Mouse (Mus musculus) erythroblast, embryonic 14.5 days (primary cell): ENCODE measurements around the gene Gabrb1. TPM values are rescaled to one million over a fixed set of nuclear protein-coding genes. Genes with fewer than 3 reads are reported as not detected.

Experiments used
- H3K27me3 ChIP-seq: 2 replicates; pipeline ENCODE4 v1.6.1; 2012; ENCODE audit warnings: inconsistent platforms; ENCODE audit not compliant: control insufficient read depth
- H3K36me3 ChIP-seq: 2 replicates; pipeline ENCODE4 v1.6.1; 2012; ENCODE audit warnings: mild to moderate bottlenecking, inconsistent platforms; ENCODE audit not compliant: control insufficient read depth
- H3K4me1 ChIP-seq: 2 replicates; pipeline ENCODE4 v1.6.1; 2012; ENCODE audit warnings: inconsistent platforms; ENCODE audit not compliant: control insufficient read depth
- H3K4me3 ChIP-seq: replicated peaks from 2 replicates; pipeline ENCODE3; 2012; ENCODE audit warnings: moderate library complexity, mild to moderate bottlenecking, inconsistent platforms
- H3K9me3 ChIP-seq: 2 replicates; pipeline ENCODE4 v1.6.1; 2012; ENCODE audit warnings: low read length, inconsistent platforms, mixed read lengths; ENCODE audit not compliant: control insufficient read depth
- GATA1 ChIP-seq: IDR thresholded peaks from 2 replicates; pipeline ENCODE4 v1.6.1; 2012; ENCODE audit warnings: low read length, inconsistent platforms, mixed read lengths
- TAL1 ChIP-seq: IDR thresholded peaks from 3 replicates; pipeline ENCODE4 v1.6.1; 2012; ENCODE audit warnings: low read length, inconsistent platforms, mixed read lengths
- polyA plus RNA-seq: library from polyadenylated mRNA; stranded (reverse); fragments of >175 nt; gene quantifications from 2 replicates; pipeline ENCODE4 v1.2.3, GENCODE M21; 2012

Gabrb1 gene
- polyA plus RNA-seq, 1 experiment, result not detected

DNA sequence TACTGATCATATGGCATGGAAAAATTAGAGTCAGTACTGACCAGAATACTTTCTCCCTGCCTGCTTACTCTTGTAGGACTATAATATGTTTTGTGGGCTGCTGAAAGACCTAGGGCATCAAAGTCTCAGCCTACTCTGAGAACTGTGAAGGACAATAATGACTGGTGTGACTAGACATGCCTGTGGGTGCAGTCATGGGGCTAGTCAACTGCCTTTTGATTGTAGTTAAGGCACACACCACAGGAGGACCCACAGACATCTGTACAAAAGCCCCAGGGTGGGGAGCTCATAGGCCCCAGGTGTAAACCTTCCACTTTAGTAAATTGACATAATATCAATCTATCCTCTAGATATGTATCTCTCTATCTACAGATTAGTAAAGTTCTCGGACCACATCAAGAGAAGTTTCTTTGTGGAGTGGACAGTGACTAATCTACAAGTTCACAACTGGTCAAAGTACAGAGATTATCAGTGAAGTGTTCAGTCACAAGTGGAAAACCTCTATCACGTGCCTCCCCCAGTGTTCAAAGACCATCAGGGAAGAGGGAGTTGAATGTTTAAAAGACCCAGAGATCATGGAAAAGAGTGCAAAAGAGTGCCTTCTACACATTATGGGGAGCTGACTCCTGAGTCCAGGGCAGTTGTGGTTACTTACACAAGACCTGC lies 123.7 kb downstream of the Gabrb1 start:
- H3K4me1 ChIP-seq, result no peaks in the 10 kb centered on the region
- H3K36me3 ChIP-seq, result no peaks in the 10 kb centered on the region
- TF ChIP-seq TAL1 (no peak), GATA1 (no peak)
- H3K9me3 ChIP-seq, result peaks cover 4% of the 10 kb centered on the region; the same call in 1 of the 2 replicates
- H3K27me3 ChIP-seq, result no peaks in the 10 kb centered on the region
- H3K4me3 ChIP-seq, result no peak overlapping the region

DNA sequence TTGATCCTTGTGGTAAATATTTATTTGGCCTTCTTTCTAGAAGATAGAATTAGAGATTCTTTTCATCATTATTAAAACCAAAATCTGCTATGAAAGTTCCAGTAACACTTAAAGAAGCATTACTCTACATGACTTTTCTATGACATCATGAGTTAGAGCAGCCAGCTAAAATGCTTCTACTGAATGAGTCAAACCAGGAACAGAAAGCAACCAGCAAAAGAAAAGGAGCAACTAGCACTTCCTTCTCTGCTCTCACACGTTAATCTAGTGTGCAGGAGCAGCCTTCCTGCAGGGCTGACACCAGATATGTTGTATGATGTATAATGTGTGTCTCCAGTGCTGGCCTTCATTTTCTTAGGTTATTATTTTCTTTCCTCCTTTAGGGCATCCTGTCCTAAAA lies 164.9 kb downstream of the Gabrb1 start:
- no peak overlapping the region for H3K4me3 ChIP-seq
- TF ChIP-seq GATA1 (no peak), TAL1 (no peak)

DNA sequence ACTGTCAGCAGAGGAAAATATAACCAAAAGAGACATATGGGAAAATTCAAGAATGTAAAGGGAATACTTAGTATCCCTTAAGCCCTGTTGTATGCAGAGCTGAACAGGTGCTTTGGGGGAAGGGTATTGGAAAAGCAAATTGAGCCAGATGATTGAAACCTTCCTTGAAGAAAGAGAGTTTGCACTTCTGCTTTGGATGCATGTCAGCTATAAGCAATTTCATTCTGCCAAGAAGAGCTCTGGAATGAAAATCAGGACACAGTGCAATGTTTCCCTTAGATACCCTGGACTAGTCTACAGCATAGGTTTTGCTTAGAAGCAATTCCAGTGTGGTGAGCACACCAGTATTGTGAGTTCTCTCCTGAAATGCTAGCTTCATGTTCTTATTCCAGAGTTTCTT lies 170.4 kb downstream of the Gabrb1 start:
- TF ChIP-seq GATA1 (no peak), TAL1 (no peak)
- Histone ChIP-seq H3K4me3 (no peak overlapping the region), H3K36me3 (no peaks in the 10 kb centered on the region), H3K4me1 (no peaks in the 10 kb centered on the region), H3K27me3 (no peaks in the 10 kb centered on the region), H3K9me3 (peaks cover 3% of the 10 kb centered on the region; the same call in 1 of the 2 replicates)

More for the DNA sequence above, 164.9 kb downstream of the Gabrb1 start:
- H3K4me1 ChIP-seq, result no peaks in the 10 kb centered on the region
- peaks cover 5% of the 10 kb centered on the region for H3K9me3 ChIP-seq
- H3K36me3 ChIP-seq, result no peaks in the 10 kb centered on the region
- H3K27me3 ChIP-seq, result no peaks in the 10 kb centered on the region

DNA sequence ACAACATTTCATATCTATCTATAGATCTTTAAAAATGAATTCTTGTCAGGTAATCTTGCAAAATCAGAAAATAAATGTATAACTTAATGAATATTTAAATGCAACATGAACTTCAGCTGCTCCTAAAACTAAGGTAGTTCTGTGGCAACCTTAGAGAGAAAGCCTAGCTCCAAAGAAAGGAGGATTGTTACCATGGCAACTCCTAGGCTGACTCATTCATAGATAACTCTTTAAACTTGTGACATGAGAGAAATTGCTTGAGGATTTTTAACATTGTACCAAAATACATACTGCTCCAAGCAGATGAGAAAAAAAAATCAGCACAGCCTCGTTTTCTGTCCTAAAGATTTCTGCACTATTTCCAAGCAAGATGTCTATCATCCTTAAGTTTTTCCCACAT lies 171.1 kb downstream of the Gabrb1 start:
- H3K4me3 ChIP-seq, result no peak overlapping the region
- no peaks in the 10 kb centered on the region for H3K36me3 ChIP-seq
- no peaks in the 10 kb centered on the region for H3K4me1 ChIP-seq
- TF ChIP-seq TAL1, result no peak
- TF ChIP-seq GATA1, result no peak
- no peaks in the 10 kb centered on the region for H3K27me3 ChIP-seq
- H3K9me3 ChIP-seq, result peaks cover 3% of the 10 kb centered on the region; the same call in 1 of the 2 replicates

DNA sequence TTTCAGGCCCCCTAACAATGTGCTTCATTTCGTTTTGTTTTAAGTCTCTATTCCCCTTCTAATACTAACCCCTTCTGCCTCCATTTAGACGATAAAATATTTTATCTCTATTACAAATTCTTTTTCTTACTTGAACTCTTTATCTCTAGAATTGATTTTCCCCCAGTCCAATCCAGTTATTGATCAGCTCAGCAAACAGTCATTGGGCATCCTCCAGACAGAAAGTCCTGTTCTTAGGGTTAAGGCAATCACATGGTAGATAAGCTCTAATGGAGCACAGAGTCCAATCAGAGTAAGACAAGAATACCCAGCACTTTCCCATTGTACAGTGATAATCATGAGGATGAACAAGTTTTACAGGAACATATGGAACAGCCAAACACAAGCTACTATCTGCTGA lies 172.4 kb downstream of the Gabrb1 start:
- H3K36me3 ChIP-seq, result no peaks in the 10 kb centered on the region
- no peaks in the 10 kb centered on the region for H3K4me1 ChIP-seq
- no peaks in the 10 kb centered on the region for H3K27me3 ChIP-seq
- H3K4me3 ChIP-seq, result no peak overlapping the region
- TF ChIP-seq TAL1 (no peak), GATA1 (no peak)
- H3K9me3 ChIP-seq, result peaks cover 3% of the 10 kb centered on the region; the same call in 1 of the 2 replicates

DNA sequence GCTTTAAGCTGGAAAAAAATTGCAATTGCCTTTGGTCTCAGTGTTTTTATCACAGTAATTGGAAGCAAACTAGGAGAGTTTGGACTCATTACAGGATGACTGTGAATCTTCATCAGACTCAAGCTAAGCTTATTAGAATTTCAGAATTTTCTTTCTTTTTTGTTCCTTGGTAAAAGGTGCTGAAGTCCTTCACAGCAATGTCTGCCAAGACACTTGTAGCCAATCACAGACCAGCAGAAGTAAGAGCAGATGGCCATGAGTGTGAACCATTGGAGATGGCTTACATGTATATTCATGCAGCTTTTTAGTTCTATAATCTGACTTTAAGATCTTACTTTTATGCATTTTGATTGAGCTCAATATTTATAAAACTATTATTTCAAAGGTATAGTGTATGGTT lies 184.3 kb downstream of the Gabrb1 start:
- H3K9me3 ChIP-seq, result no peaks in the 10 kb centered on the region; the same call in 1 of the 2 replicates
- H3K4me1 ChIP-seq, result no peaks in the 10 kb centered on the region
- TF ChIP-seq GATA1 (no peak), TAL1 (no peak)
- no peaks in the 10 kb centered on the region for H3K27me3 ChIP-seq
- H3K36me3 ChIP-seq, result no peaks in the 10 kb centered on the region
- H3K4me3 ChIP-seq, result no peak overlapping the region

DNA sequence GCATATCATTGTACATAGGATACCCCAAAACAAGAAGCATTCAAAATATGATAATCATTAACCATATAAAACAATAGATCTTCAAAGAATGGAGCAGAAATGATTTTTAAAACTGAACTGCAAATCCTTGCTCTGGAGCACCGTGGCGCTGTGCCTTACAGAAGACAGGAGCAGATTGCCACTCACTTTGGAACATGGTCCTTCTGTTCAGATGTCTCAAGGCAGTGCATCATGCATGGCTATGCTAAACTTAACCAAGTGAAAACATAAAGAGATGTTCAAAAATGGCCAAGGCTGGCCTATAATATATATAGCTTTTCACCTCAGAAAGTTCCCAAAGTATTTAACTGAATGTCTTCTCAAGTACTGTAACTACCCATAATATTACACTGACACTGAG lies 240.3 kb downstream of the Gabrb1 start:
- no peak overlapping the region for H3K4me3 ChIP-seq
- H3K4me1 ChIP-seq, result no peaks in the 10 kb centered on the region
- no peaks in the 10 kb centered on the region for H3K9me3 ChIP-seq
- no peaks in the 10 kb centered on the region for H3K36me3 ChIP-seq
- H3K27me3 ChIP-seq, result no peaks in the 10 kb centered on the region
- TF ChIP-seq GATA1, result no peak
- TF ChIP-seq TAL1, result no peak

DNA sequence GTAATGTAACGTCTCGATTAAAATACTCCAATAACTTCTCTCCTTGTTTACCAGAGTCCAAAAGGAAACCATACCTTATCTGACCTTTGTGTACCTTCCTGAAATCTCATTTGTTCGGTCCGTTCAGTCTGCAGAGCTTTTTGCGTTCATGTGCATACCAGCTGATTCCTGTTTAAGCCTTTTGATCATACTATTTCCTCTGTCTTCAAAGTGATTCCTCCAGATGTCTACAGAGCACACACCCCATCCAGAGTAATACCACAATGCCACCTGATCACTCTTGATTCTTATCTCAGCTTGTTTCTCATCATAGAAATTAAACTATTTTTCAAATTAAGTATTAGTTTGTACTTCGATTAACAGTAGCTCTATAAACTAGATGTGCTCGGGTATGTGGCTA lies 245.5 kb downstream of the Gabrb1 start:
- no peaks in the 10 kb centered on the region for H3K36me3 ChIP-seq
- H3K9me3 ChIP-seq, result peaks cover 2% of the 10 kb centered on the region; the same call in 1 of the 2 replicates
- no peaks in the 10 kb centered on the region for H3K4me1 ChIP-seq
- no peak overlapping the region for H3K4me3 ChIP-seq
- H3K27me3 ChIP-seq, result no peaks in the 10 kb centered on the region
- TF ChIP-seq TAL1, result no peak
- TF ChIP-seq GATA1, result no peak

DNA sequence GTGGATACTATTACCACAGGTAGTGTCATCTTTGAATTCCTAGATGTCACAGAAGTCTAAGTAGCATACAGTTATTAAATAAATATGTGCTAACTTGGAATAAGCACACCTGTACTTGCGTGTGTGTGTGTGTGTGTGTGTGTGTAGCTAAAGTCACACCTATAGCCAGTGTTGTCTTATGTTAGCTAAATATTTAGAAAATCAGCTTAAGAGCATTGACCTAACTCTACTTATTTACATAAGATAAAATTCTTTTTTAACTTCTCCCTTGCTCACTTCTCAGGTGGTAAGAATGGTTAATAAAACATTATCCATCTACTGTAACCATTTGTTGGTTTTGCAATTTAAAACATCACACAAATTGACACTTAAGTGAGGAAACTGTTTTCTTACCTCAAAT lies 256.1 kb downstream of the Gabrb1 start:
- TF ChIP-seq TAL1, result no peak
- TF ChIP-seq GATA1, result no peak
- no peak overlapping the region for H3K4me3 ChIP-seq
- H3K36me3 ChIP-seq, result no peaks in the 10 kb centered on the region
- no peaks in the 10 kb centered on the region for H3K27me3 ChIP-seq
- H3K4me1 ChIP-seq, result no peaks in the 10 kb centered on the region
- 0 out of 2 replicates have a peak, but pooled peaks cover 2% of the 10 kb centered on the region for H3K9me3 ChIP-seq
